Mouse (Mus musculus) heart, adult 2 months (tissue): ENCODE data around the gene Cntn4.

Source experiments
- CTCF ChIP-seq: fragments of 200-600 bp; IDR thresholded peaks from 2 replicates; pipeline ENCODE4 v1.8.1; 2022; ENCODE audit warnings: antibody characterized with exemption, mild to moderate bottlenecking, moderate library complexity
- EP300 ChIP-seq: fragments of 200-500 bp; IDR thresholded peaks from 2 replicates; pipeline ENCODE4 v1.6.1; 2011; ENCODE audit warnings: low read depth, low read length, control low read depth; ENCODE audit not compliant: insufficient read depth
- POLR2A ChIP-seq: fragments of 200-500 bp; IDR thresholded peaks from 2 replicates; pipeline ENCODE4 v1.6.1; 2011; ENCODE audit warnings: mild to moderate bottlenecking, low read depth, low read length, control low read depth; ENCODE audit not compliant: insufficient read depth

- TF ChIP-seq EP300, result no peak
- TF ChIP-seq CTCF, result no peak
- no peak for TF ChIP-seq POLR2A
These were observed 889.6 kb downstream of the Cntn4 start for GRCm38 (mm10) chr6:106566929-106567621.
